Mouse (Mus musculus) stomach, postnatal 0 days (tissue): ENCODE results near the gene Sfta2. TPM values are rescaled to one million over a fixed set of nuclear protein-coding genes. Genes with fewer than 3 reads are reported as not detected.

ENCODE experiments used
- ATAC-seq: fragments of 200-750 bp; cut with Nextera tagmentation; 2 replicates; pipeline ENCODE4 v1.8.0; 2017; ENCODE audit not compliant: low FRiP score, low TSS enrichment
- DNase-seq: peaks from one replicate; pipeline ENCODE4 v3.0.0-alpha.2; 2016; ENCODE audit warnings: low spot score
- H3K27ac ChIP-seq: fragments of 300-500 bp; sonication (generic); replicated peaks from 2 replicates; pipeline ENCODE4 v1.5.1; 2014; ENCODE audit warnings: mild to moderate bottlenecking, control low read depth
- H3K27me3 ChIP-seq: fragments of 300-500 bp; sonication (generic); 2 replicates; pipeline ENCODE4 v1.6.1; 2014; ENCODE audit warnings: low read length; ENCODE audit not compliant: control insufficient read depth, insufficient read depth
- H3K36me3 ChIP-seq: fragments of 300-500 bp; sonication (generic); 2 replicates; pipeline ENCODE4 v1.6.1; 2014; ENCODE audit warnings: low read length, mixed read lengths; ENCODE audit not compliant: control insufficient read depth, insufficient read depth
- H3K4me1 ChIP-seq: fragments of 300-500 bp; sonication (generic); replicated peaks from 2 replicates; pipeline ENCODE4 v1.6.1; 2014; ENCODE audit warnings: antibody characterized with exemption; ENCODE audit not compliant: control insufficient read depth, insufficient read depth
- H3K4me2 ChIP-seq: fragments of 300-500 bp; sonication (generic); replicated peaks from 2 replicates; pipeline ENCODE4 v1.6.1; 2014; ENCODE audit warnings: low read depth, mild to moderate bottlenecking, control low read depth, moderate library complexity
- H3K4me3 ChIP-seq: fragments of 300-500 bp; sonication (generic); 2 replicates; pipeline ENCODE4 v1.5.1; 2014; ENCODE audit warnings: low read depth, low read length, control low read depth
- H3K9ac ChIP-seq: fragments of 300-500 bp; sonication (generic); 2 replicates; pipeline ENCODE4 v1.6.1; 2014; ENCODE audit warnings: mild to moderate bottlenecking, low read length, control low read depth, mixed read lengths
- H3K9me3 ChIP-seq: fragments of 300-500 bp; sonication (generic); 2 replicates; pipeline ENCODE4 v1.6.1; 2016; ENCODE audit warnings: low read length; ENCODE audit not compliant: control insufficient read depth
- CTCF ChIP-seq: IDR thresholded peaks from 2 replicates; pipeline ENCODE4 v1.5.1; 2016; ENCODE audit warnings: antibody characterized with exemption, low read depth, mild to moderate bottlenecking, moderate library complexity
- EP300 ChIP-seq: optimal IDR thresholded peaks from 2 replicates; pipeline ENCODE3; 2016; ENCODE audit warnings: antibody characterized with exemption
- WGBS: fragments of 180-500 bp; shearing (Covaris S2); extraction: QIAGEN DNeasy Blood & Tissue Kit; methylation state at CpG from one replicate; pipeline ENCODE4 v1.1.7; 2014; 5-methylcytosine and 5-hydroxymethylcytosine counted together
- polyA plus RNA-seq: library from polyadenylated mRNA; unstranded; fragments of >200 nt; fragmentation: Nextera tagmentation; extraction: Ambion mirVana; gene quantifications from 2 replicates; pipeline ENCODE4 v1.2.1, GENCODE M21; 2015

The Sfta2 gene
- polyA plus RNA-seq, 1 experiment from 2014 or later, result 7.6 TPM

- no peak for TF ChIP-seq CTCF
- TF ChIP-seq EP300, result no peak
- 54% methylated on average over 9 of the region's 9 CpGs for WGBS
- H3K4me1 ChIP-seq, result no peaks in the 10 kb centered on the region
- peak overlapping the region; percentile 56 for H3K27ac ChIP-seq
- no peak for DNase-seq
- no peaks in the 10 kb centered on the region for H3K36me3 ChIP-seq
- no peaks in the 10 kb centered on the region for H3K27me3 ChIP-seq
- peak overlapping the region; percentile 25; the same call in 1 of the 2 replicates for H3K4me2 ChIP-seq
- H3K9me3 ChIP-seq, result no peaks in the 10 kb centered on the region
- H3K9ac ChIP-seq, result no peak overlapping the region
- peak; percentile 78 for ATAC-seq
- H3K4me3 ChIP-seq, result no peak overlapping the region
Observed at GRCm38 (mm10) chr17:35557351-35557750, 44.0 kb upstream of the Sfta2 start.

DNA sequence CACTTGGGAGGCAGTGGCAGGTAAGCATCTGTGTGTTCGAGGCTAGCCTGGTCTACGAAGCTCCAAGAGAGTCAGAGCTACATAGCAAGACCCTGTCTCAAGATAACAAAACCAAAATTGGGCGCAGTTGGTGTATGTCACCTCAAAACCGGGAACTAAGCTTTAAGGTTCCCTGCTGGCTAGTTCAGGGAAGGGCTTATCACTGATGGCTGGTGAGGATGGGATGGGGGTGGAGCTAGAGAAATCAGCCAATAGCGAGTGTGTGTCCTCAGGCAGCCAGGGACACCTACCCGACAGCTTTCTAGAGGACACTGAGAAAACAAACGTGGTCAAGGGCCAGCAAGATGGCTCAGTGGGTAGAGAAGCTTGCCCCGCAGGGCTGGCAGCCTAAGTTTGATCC is 43.1 kb upstream of the Sfta2 start:
- DNase-seq (no peak), ATAC-seq (no peak)
- TF ChIP-seq EP300 (no peak), CTCF (no peak)
- Histone ChIP-seq H3K4me2 (no peak overlapping the region), H3K9me3 (no peaks in the 10 kb centered on the region), H3K4me1 (no peaks in the 10 kb centered on the region), H3K4me3 (no peak overlapping the region), H3K36me3 (no peaks in the 10 kb centered on the region), H3K27me3 (no peaks in the 10 kb centered on the region), H3K27ac (no peak overlapping the region), H3K9ac (no peak overlapping the region)
- 62% methylated on average over 8 of the region's 8 CpGs for WGBS

- no peak within 1 kb of the TSS; the same call in 1 of the 2 replicates for H3K9ac ChIP-seq
- WGBS, result 53% methylated on average over 3 of the region's 3 CpGs
Observed at GRCm38 (mm10) chr17:35567150-35567549, 34.2 kb upstream of the Sfta2 start, which contains the start of gene 2300002M23Rik. Gene 2300002M23Rik (plus strand): TSS chr17:35567450.

DNA sequence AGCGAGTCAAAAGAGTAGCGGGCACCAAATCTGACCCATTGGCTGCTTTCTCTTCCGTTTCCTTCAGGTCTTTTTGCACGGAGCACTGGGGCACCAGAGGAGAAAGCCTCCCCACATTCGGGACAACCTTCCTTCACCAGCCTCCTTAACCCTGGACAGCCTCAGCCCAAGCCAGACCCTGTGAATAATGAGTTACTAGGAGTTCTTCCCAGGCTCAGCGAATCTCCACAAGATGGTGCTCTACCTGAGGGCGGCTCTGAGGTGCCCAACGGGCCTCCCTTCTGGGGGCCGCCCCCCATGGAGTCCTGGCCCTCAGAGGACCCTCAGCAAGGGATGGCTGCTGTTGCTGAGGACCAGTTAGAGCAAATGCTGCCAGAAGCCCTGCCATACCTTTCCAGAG is 33.6 kb upstream of the Sfta2 start:
- H3K27me3 ChIP-seq, result no peaks in the 10 kb centered on the region
- H3K27ac ChIP-seq, result no peak overlapping the region
- no peak for ATAC-seq
- peak; percentile 27; the same call in 1 of the 2 replicates for TF ChIP-seq CTCF
- no peak for TF ChIP-seq EP300
- H3K9ac ChIP-seq, result no peak overlapping the region
- WGBS, result 28% methylated on average over 9 of the region's 9 CpGs
- H3K36me3 ChIP-seq, result no peaks in the 10 kb centered on the region
- H3K9me3 ChIP-seq, result no peaks in the 10 kb centered on the region
- no peak overlapping the region for H3K4me3 ChIP-seq
- H3K4me1 ChIP-seq, result no peaks in the 10 kb centered on the region
- no peak overlapping the region for H3K4me2 ChIP-seq
- DNase-seq, result no peak

More at GRCm38 (mm10) chr17:35567150-35567549, 34.2 kb upstream of the Sfta2 start, which contains the start of gene 2300002M23Rik:
- Histone ChIP-seq H3K36me3 (no peaks in the 10 kb centered on the region), H3K9me3 (no peaks in the 10 kb centered on the region), H3K4me3 (no peak within 1 kb of the TSS), H3K27ac (no peak within 1 kb of the TSS), H3K4me2 (no peak within 1 kb of the TSS), H3K27me3 (no peaks in the 10 kb centered on the region), H3K4me1 (no peaks in the 10 kb centered on the region)
- ATAC-seq (no peak), DNase-seq (peak; percentile 11)
- TF ChIP-seq EP300 (no peak), CTCF (no peak)

GRCm38 (mm10) chr17:35569091-35569944 is 32.0 kb upstream of the Sfta2 start:
- Histone ChIP-seq H3K9ac (0 out of 2 replicates have a peak overlapping the region, but pooled peaks have one; percentile 27), H3K4me1 (no peaks in the 10 kb centered on the region), H3K27ac (no peak overlapping the region), H3K9me3 (no peaks in the 10 kb centered on the region), H3K36me3 (no peaks in the 10 kb centered on the region), H3K27me3 (no peaks in the 10 kb centered on the region), H3K4me2 (peak overlapping the region; percentile 44), H3K4me3 (peak overlapping the region; percentile 21; the same call in 1 of the 2 replicates)
- ATAC-seq, result peak; percentile 38; the same call in 1 of the 2 replicates
- DNase-seq, result peak; percentile 18
- no peak for TF ChIP-seq EP300
- TF ChIP-seq CTCF, result no peak
- 8% methylated on average over 28 of the region's 28 CpGs for WGBS

- H3K27ac ChIP-seq, result no peak overlapping the region; the same call in 1 of the 2 replicates
- H3K27me3 ChIP-seq, result no peaks in the 10 kb centered on the region
- ATAC-seq, result no peak
- no peaks in the 10 kb centered on the region for H3K36me3 ChIP-seq
- TF ChIP-seq CTCF (no peak), EP300 (no peak)
- no peak for DNase-seq
- H3K4me2 ChIP-seq, result no peak overlapping the region
- 58% methylated on average over 14 of the region's 14 CpGs for WGBS
- no peaks in the 10 kb centered on the region for H3K9me3 ChIP-seq
- no peak overlapping the region for H3K4me3 ChIP-seq
- H3K9ac ChIP-seq, result no peak overlapping the region
- no peaks in the 10 kb centered on the region for H3K4me1 ChIP-seq
Observed at GRCm38 (mm10) chr17:35570836-35571235, 30.5 kb upstream of the Sfta2 start.
